Mouse (Mus musculus) testis, adult 2 months (tissue): ENCODE data around the gene Mrpl52. TPM values are rescaled to one million over a fixed set of nuclear protein-coding genes. Genes with fewer than 3 reads are reported as not detected.
A peak's percentile ranks its signal among the peaks of the same experiment; 100 is the strongest.

Experiments used
- H3K27ac ChIP-seq: fragments of 200-500 bp; 2 replicates; pipeline ENCODE4 v1.5.1; 2012; ENCODE audit warnings: low read depth, low read length; ENCODE audit not compliant: control insufficient read depth, insufficient read depth
- H3K27me3 ChIP-seq: fragments of 200-500 bp; 2 replicates; pipeline ENCODE4 v1.6.1; 2012; ENCODE audit warnings: mild to moderate bottlenecking, low read length, moderate library complexity; ENCODE audit not compliant: control insufficient read depth, insufficient read depth
- H3K36me3 ChIP-seq: fragments of 200-500 bp; 2 replicates; pipeline ENCODE4 v1.6.1; 2012; ENCODE audit warnings: mild to moderate bottlenecking, low read length; ENCODE audit not compliant: control insufficient read depth, insufficient read depth
- H3K4me1 ChIP-seq: fragments of 200-500 bp; 2 replicates; pipeline ENCODE4 v1.6.1; 2012; ENCODE audit warnings: low read length; ENCODE audit not compliant: control insufficient read depth, insufficient read depth
- H3K4me3 ChIP-seq: fragments of 200-500 bp; 2 replicates; pipeline ENCODE4 v1.5.1; 2012; ENCODE audit warnings: low read depth, mild to moderate bottlenecking, low read length, moderate library complexity, mixed read lengths; ENCODE audit not compliant: control insufficient read depth
- CTCF ChIP-seq: fragments of 200-500 bp; IDR thresholded peaks from 2 replicates; pipeline ENCODE4 v1.5.1; 2012; ENCODE audit warnings: low read depth, mild to moderate bottlenecking, inconsistent platforms, low read length, moderate library complexity; ENCODE audit not compliant: control insufficient read depth, insufficient read depth, insufficient replicate concordance
- POLR2A ChIP-seq: fragments of 200-500 bp; IDR thresholded peaks from 2 replicates; pipeline ENCODE4 v1.6.1; 2012; ENCODE audit warnings: low read depth, mild to moderate bottlenecking, inconsistent platforms, low read length, moderate library complexity; ENCODE audit not compliant: control insufficient read depth
- polyA plus RNA-seq: library from polyadenylated mRNA; depleted of rRNA; stranded (reverse); fragments of >200 nt; gene quantifications from 2 replicates; pipeline ENCODE4 v1.2.3, GENCODE M21; 2012

The Mrpl52 gene
- polyA plus RNA-seq, 1 experiment = 85.4 TPM

- Histone ChIP-seq H3K4me1 (peaks cover 10% of the 10 kb centered on the region), H3K27me3 (no peaks in the 10 kb centered on the region), H3K4me3 (no peak overlapping the region), H3K27ac (no peak overlapping the region), H3K36me3 (no peaks in the 10 kb centered on the region)
- TF ChIP-seq POLR2A (no peak), CTCF (no peak)
These were observed 15.8 kb downstream of the Mrpl52 start for GRCm38 (mm10) chr14:54442548-54442947.

GRCm38 (mm10) chr14:54443196-54443595 is 16.5 kb downstream of the Mrpl52 start:
- H3K36me3 ChIP-seq = no peaks in the 10 kb centered on the region
- TF ChIP-seq CTCF (no peak), POLR2A (no peak)
- peaks cover 10% of the 10 kb centered on the region for H3K4me1 ChIP-seq
- H3K4me3 ChIP-seq = no peak overlapping the region
- no peak overlapping the region for H3K27ac ChIP-seq
- H3K27me3 ChIP-seq = no peaks in the 10 kb centered on the region

GRCm38 (mm10) chr14:54443712-54444618 is 17.3 kb downstream of the Mrpl52 start:
- TF ChIP-seq CTCF = no peak
- no peak for TF ChIP-seq POLR2A
- peak overlapping the region; percentile 62 for H3K27ac ChIP-seq
- no peak overlapping the region for H3K4me3 ChIP-seq
- H3K4me1 ChIP-seq = peaks cover 11% of the 10 kb centered on the region
- no peaks in the 10 kb centered on the region for H3K36me3 ChIP-seq
- H3K27me3 ChIP-seq = no peaks in the 10 kb centered on the region

- H3K27me3 ChIP-seq = no peaks in the 10 kb centered on the region
- no peak overlapping the region for H3K4me3 ChIP-seq
- TF ChIP-seq CTCF = no peak
- no peak for TF ChIP-seq POLR2A
- H3K27ac ChIP-seq = no peak overlapping the region
- H3K36me3 ChIP-seq = no peaks in the 10 kb centered on the region
- peaks cover 16% of the 10 kb centered on the region for H3K4me1 ChIP-seq
These were observed 18.8 kb downstream of the Mrpl52 start for GRCm38 (mm10) chr14:54445476-54445875.

- no peaks in the 10 kb centered on the region for H3K36me3 ChIP-seq
- H3K4me1 ChIP-seq = peaks cover 6% of the 10 kb centered on the region
- no peaks in the 10 kb centered on the region for H3K27me3 ChIP-seq
- no peak overlapping the region for H3K4me3 ChIP-seq
- TF ChIP-seq CTCF = no peak
- no peak for TF ChIP-seq POLR2A
- H3K27ac ChIP-seq = no peak overlapping the region
These were observed 26.9 kb downstream of the Mrpl52 start for GRCm38 (mm10) chr14:54453566-54453965.

GRCm38 (mm10) chr14:54454669-54455528 is 28.2 kb downstream of the Mrpl52 start:
- H3K27ac ChIP-seq = no peak overlapping the region
- H3K36me3 ChIP-seq = no peaks in the 10 kb centered on the region
- TF ChIP-seq POLR2A (no peak), CTCF (no peak)
- no peaks in the 10 kb centered on the region for H3K27me3 ChIP-seq
- no peak overlapping the region for H3K4me3 ChIP-seq
- H3K4me1 ChIP-seq = no peaks in the 10 kb centered on the region

- no peaks in the 10 kb centered on the region for H3K27me3 ChIP-seq
- H3K36me3 ChIP-seq = no peaks in the 10 kb centered on the region
- no peaks in the 10 kb centered on the region for H3K4me1 ChIP-seq
- TF ChIP-seq POLR2A = no peak
- TF ChIP-seq CTCF = no peak
- H3K4me3 ChIP-seq = no peak overlapping the region
- no peak overlapping the region for H3K27ac ChIP-seq
These were observed 31.3 kb downstream of the Mrpl52 start for GRCm38 (mm10) chr14:54457907-54458569.
